Mouse (Mus musculus): Measurements from ENCODE around the gene Zbed5.

DNA sequence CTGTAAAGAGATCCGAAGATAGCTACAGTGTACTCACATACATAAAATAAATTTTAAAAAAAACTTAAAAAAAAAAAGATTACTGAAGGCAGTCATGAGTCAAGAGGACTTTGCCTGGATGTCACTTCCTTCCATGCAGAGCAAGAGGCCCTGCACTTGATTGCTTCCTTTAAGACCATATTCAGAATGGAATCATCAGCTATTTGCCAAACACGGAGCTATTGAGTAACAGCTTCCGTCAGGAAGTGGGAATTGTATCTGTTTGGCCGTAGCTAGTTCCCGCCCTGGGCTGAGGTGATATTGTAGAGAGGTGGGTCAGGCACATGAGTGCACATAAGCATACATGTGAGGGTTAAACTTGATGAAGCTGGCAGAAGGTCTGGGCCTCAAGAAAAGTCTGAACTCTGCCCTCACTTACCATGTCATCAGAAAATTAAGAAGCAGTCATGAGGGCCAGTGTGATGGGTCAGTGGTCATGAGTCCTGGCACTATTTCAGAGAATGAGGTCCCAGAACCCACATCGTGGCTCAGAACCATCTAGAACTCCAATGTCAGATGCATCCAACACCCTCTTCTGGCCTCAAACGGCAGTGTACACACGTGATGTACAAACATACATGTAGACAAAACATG is 29.4 kb downstream of the Zbed5 start:
- TF ChIP-seq CTCF (conservative IDR thresholded peaks at IDR 0.05; ENCODE audit: insufficient read depth, insufficient read length, low read depth, low read length) (no peak), POLR2A (IDR thresholded peaks at IDR 0.05; ENCODE audit: low read depth, low read length) (no peak)

Data from kidney, adult 2 months (tissue).